Mouse (Mus musculus): ENCODE results near the gene Brinp2.

DNA sequence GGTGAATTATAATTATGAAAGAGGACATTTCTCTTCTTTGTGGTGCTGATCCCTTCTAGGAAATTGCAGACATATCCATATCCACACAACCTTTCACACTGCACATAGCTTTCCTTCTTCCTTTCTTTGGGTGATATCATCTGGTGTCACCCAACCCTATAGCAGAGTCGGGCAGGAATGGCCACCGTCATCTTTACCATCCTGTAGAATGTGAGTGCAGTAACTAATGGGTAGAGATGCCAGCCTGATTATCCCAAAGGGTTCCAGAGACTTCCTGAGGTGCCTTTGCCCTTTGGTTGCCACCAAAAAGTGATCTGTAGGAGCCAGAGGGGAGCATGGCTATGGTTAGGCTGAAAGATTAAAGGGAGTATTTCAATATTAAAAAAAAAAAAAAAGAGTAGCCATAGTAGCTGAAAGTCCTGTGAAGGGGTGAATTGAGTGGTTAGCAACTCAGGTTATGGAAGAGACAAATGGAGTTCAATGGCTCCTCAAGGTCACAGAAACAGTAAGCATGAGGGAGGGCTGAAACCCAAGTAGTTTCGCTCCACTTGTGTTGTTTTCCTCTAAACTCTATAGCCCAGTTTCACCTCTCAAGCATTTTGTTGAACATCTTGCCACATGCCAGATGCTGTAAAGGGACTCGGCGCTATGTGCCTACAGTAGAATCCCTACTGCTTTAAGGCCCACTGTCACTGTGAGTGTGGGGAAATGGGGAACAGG is 96.5 kb downstream of the Brinp2 start:
- TF ChIP-seq CTCF (IDR thresholded peaks at IDR 0.05; ENCODE audit: control insufficient read depth, insufficient read depth, low read length) (no peak), POLR2A (IDR thresholded peaks at IDR 0.05; ENCODE audit: borderline replicate concordance, control insufficient read depth, low read depth, low read length) (no peak)

Measured in bone marrow, adult 2 months (tissue).